Mouse (Mus musculus) CH12.LX (cell line): ENCODE measurements around the gene Jdp2.

Experiments used
- CTCF ChIP-seq, 2 experiments: IDR thresholded peaks in 1 of 2; conservative IDR thresholded peaks in 1 of 2; 2 replicates each; pipeline ENCODE4 v1.5.1; 2011 to 2012; ENCODE audit warnings: low read depth in 2 of 2, low read length in 2 of 2, improper control_type of control experiment in 1 of 2, inconsistent platforms in 1 of 2, mild to moderate bottlenecking in 1 of 2, moderate library complexity in 1 of 2
- E2F4 ChIP-seq: IDR thresholded peaks from 2 replicates; pipeline ENCODE4 v1.6.1; 2011; ENCODE audit warnings: low read depth, low read length, improper control_type of control experiment; ENCODE audit not compliant: insufficient replicate concordance
- NELFE ChIP-seq: IDR thresholded peaks from 2 replicates; pipeline ENCODE4 v1.6.1; 2011; ENCODE audit warnings: low read depth, low read length, improper control_type of control experiment
- POLR2A ChIP-seq: IDR thresholded peaks from 2 replicates; pipeline ENCODE4 v1.6.1; 2011; ENCODE audit warnings: low read depth, mild to moderate bottlenecking, improper control_type of control experiment, low read length
- POLR2AphosphoS2 ChIP-seq: IDR thresholded peaks from 2 replicates; pipeline ENCODE4 v1.6.1; 2011; ENCODE audit warnings: low read depth, low read length, improper control_type of control experiment
- RAD21 ChIP-seq: IDR thresholded peaks from 2 replicates; pipeline ENCODE4 v1.6.1; 2011; ENCODE audit warnings: low read depth, mild to moderate bottlenecking, low read length, improper control_type of control experiment, moderate library complexity

DNA sequence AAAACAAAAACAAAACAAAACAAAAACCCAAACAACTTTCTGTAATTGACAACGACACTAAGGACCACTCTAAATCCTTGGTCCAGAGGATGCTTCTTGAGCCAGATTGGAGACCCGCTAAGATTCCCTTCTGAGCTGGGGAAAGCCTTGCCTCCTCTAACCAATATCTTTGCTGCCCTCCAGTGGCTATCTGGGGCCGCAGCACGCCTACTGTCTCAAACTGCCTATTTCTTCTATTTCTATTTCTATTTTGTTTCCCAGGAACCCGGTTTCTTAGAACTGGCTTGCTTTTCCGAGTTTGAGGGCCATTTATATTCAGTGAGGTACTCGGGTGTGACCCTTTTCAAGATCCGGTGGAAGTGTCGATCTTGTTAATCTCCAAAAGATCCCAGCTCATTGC, 64.1 kb downstream of the Jdp2 start:
- TF ChIP-seq CTCF (conservative IDR thresholded peaks at IDR 0.05 in 1 of 2, IDR thresholded peaks at IDR 0.05 in 1 of 2; ENCODE audit: low read depth in 2 of 2, low read length in 2 of 2) (peak; percentile 30 to 92; a peak in 2 of 4 replicates), E2F4 (no peak), NELFE (peak; percentile 51; the same call in 1 of the 2 replicates), POLR2AphosphoS2 (no peak), POLR2A (no peak), RAD21 (peak; percentile 95)
